Mouse (Mus musculus) megakaryocyte, embryonic 14.5 days (primary cell): ENCODE measurements at regions not wholly inside any gene's neighbourhood (a gene's known extent, or its start where the extent isn't known, plus 50 kb on each side); places are given as distances from the start of the nearest gene placed in this dataset.

Source experiments
- FLI1 ChIP-seq: IDR thresholded peaks from 2 replicates; pipeline ENCODE4 v1.6.1; 2012; ENCODE audit warnings: low read length, inconsistent platforms, mixed read lengths
- GATA1 ChIP-seq: IDR thresholded peaks from 3 replicates; pipeline ENCODE4 v1.6.1; 2012; ENCODE audit warnings: mixed read lengths, low read length, inconsistent platforms, borderline replicate concordance

DNA sequence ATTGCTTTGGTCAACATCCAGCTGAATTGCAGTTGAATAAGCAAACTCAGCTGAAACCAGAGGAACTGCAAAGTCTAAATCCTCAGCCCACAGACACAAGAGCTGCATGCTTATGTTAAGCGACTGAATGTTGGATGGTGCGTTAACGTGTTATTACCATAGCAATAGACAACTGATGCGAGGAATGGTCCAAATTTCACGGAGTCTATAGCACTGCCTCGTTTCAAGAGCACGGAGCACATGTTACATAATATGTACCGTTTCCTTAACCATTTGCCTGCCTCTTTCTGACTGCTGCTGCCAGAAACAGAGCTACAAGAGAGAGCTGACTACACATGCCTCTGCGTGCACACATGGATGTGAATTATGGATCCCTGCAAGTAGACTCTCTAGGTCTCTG lies 86.3 kb upstream of the Dyrk2 start:
- TF ChIP-seq GATA1 (no peak), FLI1 (no peak)
